Mouse (Mus musculus): ENCODE measurements around the gene Clvs2. TPM values are rescaled to one million over a fixed set of nuclear protein-coding genes. Genes with fewer than 3 reads are reported as not detected.

Gene Clvs2
- total RNA-seq (2021) = not detected
- long read RNA-seq, experiment 1 = 0 reads
- long read RNA-seq, experiment 2 = 0 reads

DNA sequence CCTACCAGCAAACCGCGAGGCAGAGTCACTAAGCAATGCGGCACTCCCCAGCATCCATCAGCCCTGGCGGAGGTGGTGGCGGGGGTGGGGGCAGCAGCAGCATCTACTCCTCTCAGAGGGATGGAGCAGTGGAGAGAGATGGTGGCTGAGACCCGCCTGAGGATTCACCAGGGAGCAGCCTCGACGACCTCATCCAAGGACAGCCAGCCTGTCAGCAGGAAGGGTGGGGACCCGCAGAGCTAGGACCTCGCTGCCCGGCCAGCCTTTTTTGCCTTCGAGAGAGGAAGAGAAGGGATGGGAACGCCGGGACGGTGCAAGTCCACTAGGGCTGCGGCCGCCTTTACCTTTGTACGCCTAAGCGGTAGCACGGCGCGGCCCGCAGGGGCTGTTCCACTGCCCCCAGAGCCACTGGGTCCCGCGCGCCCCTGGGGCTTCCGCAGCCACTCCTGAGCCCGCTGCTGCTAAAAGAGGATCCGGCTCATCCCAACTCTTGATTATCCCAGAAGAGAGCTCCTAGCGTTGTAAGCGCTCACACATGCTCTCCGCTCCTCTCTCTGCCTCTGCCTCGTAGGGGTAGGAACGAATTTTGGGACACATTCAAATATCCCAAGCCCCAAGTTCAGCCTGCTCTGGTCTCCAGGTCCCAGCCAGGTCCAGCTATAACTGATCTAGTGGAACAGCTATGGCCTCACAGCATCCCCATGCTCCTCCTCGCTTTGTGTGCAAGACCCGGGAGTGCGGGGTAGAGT is at the start of gene Clvs2:
TSS of gene Clvs2 (minus strand) at position 639 of the 749 bp plus-strand sequence.
- intact Hi-C loops (cut with DNase I; ENCODE audit: low total_unique reads) = no loop called here

DNA sequence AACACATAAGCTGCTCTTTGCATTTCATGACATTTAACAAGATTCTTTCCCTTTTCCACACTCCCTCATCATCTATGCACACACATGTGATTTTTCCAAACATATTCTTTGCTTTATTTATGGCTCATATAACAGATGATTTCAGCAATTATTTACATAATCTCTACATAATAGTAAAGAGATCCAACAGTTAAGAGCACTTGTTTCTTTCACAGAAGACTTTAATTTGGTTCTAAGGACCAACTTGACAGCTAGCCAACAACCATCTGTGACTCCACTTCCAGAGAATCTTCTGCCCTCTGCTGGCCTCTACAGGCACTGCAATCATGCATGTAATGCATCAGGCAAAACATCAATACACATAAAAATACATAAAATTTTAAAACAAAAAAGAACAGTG is 28.6 kb upstream of the Clvs2 start:
- intact Hi-C loops (cut with DNase I; ENCODE audit: low total_unique reads) = no loop called here

More for the DNA sequence above, at the start of gene Clvs2:
- peak; percentile 8 for DNase-seq

DNA sequence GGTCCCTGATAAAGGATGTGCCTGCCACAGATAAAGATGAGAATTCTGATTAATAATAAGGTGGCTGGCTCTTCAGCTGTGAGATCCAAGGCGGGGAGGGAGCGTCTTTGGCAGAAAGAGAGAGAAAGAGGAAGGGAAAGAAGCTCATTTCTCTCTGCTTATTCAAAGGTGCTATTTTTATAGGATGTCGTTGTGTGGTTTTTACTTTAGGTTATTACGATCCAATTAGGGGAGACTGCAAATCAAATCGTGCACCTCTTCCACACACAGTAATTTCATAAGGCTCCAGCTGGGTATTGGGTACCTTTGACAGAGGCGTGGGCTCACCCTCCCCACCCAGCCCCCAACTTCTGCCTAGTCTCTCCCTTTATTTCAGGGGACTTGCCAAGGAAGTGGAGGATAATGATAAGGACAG is 985 bp downstream of the Clvs2 start:
- DNase-seq = no peak
- intact Hi-C loops (cut with DNase I; ENCODE audit: low total_unique reads) = no loop called here

More for the DNA sequence above, 28.6 kb upstream of the Clvs2 start:
- peak; percentile 50 for DNase-seq

- intact Hi-C loops (cut with DNase I; ENCODE audit: low total_unique reads) = no loop called here
- no peak for DNase-seq
Observed at GRCm38 (mm10) chr10:33622700-33623099, 1.9 kb downstream of the Clvs2 start.

GRCm38 (mm10) chr10:33616207-33616606 is 8.4 kb downstream of the Clvs2 start:
- DNase-seq = no peak
- intact Hi-C loops (cut with DNase I; ENCODE audit: low total_unique reads) = no loop called here

- DNase-seq = no peak
Observed at GRCm38 (mm10) chr10:33613197-33613596, 11.4 kb downstream of the Clvs2 start.

GRCm38 (mm10) chr10:33592732-33593131 is 31.8 kb downstream of the Clvs2 start:
- DNase-seq = no peak
- intact Hi-C loops (cut with DNase I; ENCODE audit: low total_unique reads) = no loop called here

More at GRCm38 (mm10) chr10:33613197-33613596, 11.4 kb downstream of the Clvs2 start:
- intact Hi-C loops (cut with DNase I; ENCODE audit: low total_unique reads) = no loop called here

DNA sequence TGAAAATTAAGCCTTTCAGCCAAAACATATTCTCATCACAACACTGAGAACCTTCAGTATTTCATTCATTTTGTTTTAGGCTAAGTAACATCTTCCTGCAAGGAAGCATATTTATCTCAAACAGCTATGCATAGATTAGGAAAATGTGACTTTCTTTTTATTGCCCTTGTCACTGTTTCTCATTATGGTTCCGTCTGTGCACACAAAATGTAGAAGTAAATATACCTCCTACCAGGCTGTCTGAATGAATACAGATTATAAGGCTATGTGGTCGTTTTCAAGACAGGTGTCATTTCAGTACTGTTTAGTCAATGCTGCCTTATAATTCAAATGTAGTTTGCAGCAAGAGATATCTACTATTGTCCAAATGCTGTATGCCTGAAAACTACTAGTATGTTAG is 35.8 kb downstream of the Clvs2 start:
- intact Hi-C loops (cut with DNase I; ENCODE audit: low total_unique reads) = no loop called here
- DNase-seq = no peak

- DNase-seq = no peak
- intact Hi-C loops (cut with DNase I; ENCODE audit: low total_unique reads) = no loop called here
Observed at GRCm38 (mm10) chr10:33587118-33587517, 37.5 kb downstream of the Clvs2 start.

- DNase-seq = no peak
- intact Hi-C loops (cut with DNase I; ENCODE audit: low total_unique reads) = no loop called here
Observed at GRCm38 (mm10) chr10:33558081-33558480, 66.5 kb downstream of the Clvs2 start.

DNA sequence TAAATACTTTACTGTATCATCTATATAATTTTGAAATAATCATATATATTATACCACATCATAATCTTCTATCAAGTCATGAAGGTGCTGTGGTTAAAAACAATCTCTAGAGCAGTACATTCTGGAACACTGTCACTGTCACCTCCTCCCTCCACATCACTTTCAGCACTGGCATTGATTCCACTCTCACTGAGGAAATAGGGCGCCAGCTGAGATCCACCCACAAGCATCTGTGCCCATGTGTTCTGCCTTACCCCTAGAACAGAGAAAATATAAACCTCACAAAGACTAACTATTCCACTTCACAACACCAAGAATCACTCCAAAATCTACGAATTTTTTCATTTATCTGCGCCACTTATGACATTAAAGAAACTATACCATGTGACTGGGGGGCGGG is 84.2 kb downstream of the Clvs2 start:
- no peak for DNase-seq
- intact Hi-C loops (cut with DNase I; ENCODE audit: low total_unique reads) = no loop called here

Other genes with a start within 250 kb of the Clvs2 start
- not detected for gene Sult3a2, start 161.9 kb upstream of the Clvs2 start, total RNA-seq (2021)
- gene Sult3a1, start 233.0 kb upstream of the Clvs2 start, total RNA-seq (2021) = not detected